Mouse (Mus musculus) lung, postnatal 0 days (tissue): ENCODE measurements at regions not wholly inside any gene's neighbourhood (a gene's known extent, or its start where the extent isn't known, plus 50 kb on each side); places are given as distances from the start of the nearest gene placed in this dataset.
A peak's percentile ranks its signal among the peaks of the same experiment; 100 is the strongest.

Source experiments
- ATAC-seq: fragments of 200-750 bp; cut with Nextera tagmentation; 2 replicates; pipeline ENCODE4 v1.8.0; 2017; ENCODE audit warnings: moderate library complexity
- DNase-seq: peaks from one replicate; pipeline ENCODE4 v3.0.0-alpha.2; 2016; ENCODE audit warnings: low spot score
- H3K27ac ChIP-seq: fragments of 300-500 bp; sonication (generic); 2 replicates; pipeline ENCODE4 v1.5.1; 2014; ENCODE audit warnings: antibody characterized with exemption, mild to moderate bottlenecking, low read length, mixed read lengths
- H3K27me3 ChIP-seq: fragments of 300-500 bp; sonication (generic); replicated peaks from 2 replicates; pipeline ENCODE4 v1.6.1; 2014; ENCODE audit warnings: low read length, mixed read lengths; ENCODE audit not compliant: insufficient read depth
- H3K36me3 ChIP-seq: fragments of 300-500 bp; sonication (generic); 2 replicates; pipeline ENCODE4 v1.6.1; 2014; ENCODE audit warnings: low read length, mixed read lengths; ENCODE audit not compliant: insufficient read depth
- H3K4me1 ChIP-seq: fragments of 300-500 bp; sonication (generic); 2 replicates; pipeline ENCODE4 v1.6.1; 2014; ENCODE audit warnings: antibody characterized with exemption, low read depth, low read length, mixed read lengths; ENCODE audit not compliant: insufficient read depth
- H3K4me2 ChIP-seq: fragments of 300-500 bp; sonication (generic); replicated peaks from 2 replicates; pipeline ENCODE4 v1.6.1; 2014; ENCODE audit warnings: low read depth, mild to moderate bottlenecking, low read length, moderate library complexity, mixed read lengths
- H3K4me3 ChIP-seq: fragments of 300-500 bp; sonication (generic); 2 replicates; pipeline ENCODE4 v1.5.1; 2014; ENCODE audit warnings: low read depth, low read length
- H3K9ac ChIP-seq: fragments of 300-500 bp; sonication (generic); replicated peaks from 2 replicates; pipeline ENCODE4 v1.6.1; 2014; ENCODE audit warnings: low read depth, mild to moderate bottlenecking
- H3K9me3 ChIP-seq: fragments of 300-500 bp; sonication (generic); 2 replicates; pipeline ENCODE4 v1.6.1; 2016; ENCODE audit warnings: low read length, mixed read lengths
- CTCF ChIP-seq: IDR thresholded peaks from 2 replicates; pipeline ENCODE4 v1.5.1; 2016; ENCODE audit warnings: antibody characterized with exemption, mild to moderate bottlenecking
- EP300 ChIP-seq: IDR thresholded peaks from 2 replicates; pipeline ENCODE4 v1.6.1; 2016; ENCODE audit warnings: antibody characterized with exemption, mild to moderate bottlenecking, control low read depth
- WGBS: fragments of 180-500 bp; shearing (Covaris S2); extraction: QIAGEN DNeasy Blood & Tissue Kit; methylation state at CpG from one replicate; pipeline ENCODE4 v1.1.7; 2014; 5-methylcytosine and 5-hydroxymethylcytosine counted together

DNA sequence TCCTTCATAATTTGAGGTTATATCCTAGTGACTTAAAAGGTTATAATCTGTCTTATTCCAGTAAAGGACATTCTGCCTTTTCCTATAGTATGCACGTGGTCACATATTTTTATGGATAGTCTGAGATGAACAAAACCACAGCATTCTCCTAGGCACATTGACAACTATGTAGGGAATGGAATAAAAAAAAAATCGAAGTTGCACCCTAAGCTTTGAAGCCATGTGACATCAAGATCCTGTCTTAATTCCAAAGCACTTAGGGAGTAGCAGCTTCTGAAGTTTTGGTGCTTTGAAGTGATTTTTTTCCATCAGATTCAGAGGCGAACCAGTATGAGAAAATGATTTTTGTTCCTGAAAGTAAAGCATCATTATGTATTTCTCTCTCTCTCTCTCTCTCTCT lies 290.6 kb downstream of the Pdgfc start:
- TF ChIP-seq CTCF: no peak
- TF ChIP-seq EP300: no peak
- Histone ChIP-seq H3K27ac (no peak overlapping the region), H3K4me1 (no peaks in the 10 kb centered on the region), H3K36me3 (no peaks in the 10 kb centered on the region), H3K9me3 (no peaks in the 10 kb centered on the region), H3K27me3 (no peaks in the 10 kb centered on the region), H3K9ac (no peak overlapping the region), H3K4me2 (no peak overlapping the region), H3K4me3 (no peak overlapping the region)
- ATAC-seq (no peak), DNase-seq (no peak)
- 50% methylated on average over 3 of the region's 3 CpGs for WGBS

DNA sequence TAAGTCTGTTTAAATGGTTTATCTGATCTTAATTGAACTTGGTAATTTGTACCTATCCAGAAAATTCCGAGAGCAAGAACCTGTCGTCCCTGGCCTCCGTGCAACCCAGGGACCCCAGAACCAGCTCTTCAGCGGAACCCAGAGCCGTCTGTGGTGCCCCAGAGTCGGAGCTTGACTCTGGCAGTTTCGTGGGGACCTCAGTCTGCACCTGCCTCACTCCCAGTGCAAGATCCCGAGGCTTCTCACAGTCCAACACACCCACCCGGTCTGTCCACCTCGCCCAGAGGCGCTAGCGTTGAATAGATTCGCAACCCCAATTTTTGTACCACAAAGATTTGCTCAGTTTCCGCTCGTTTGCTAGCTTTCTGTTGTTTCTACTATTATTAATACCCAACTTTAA lies 315.5 kb downstream of the Pdgfc start:
- Histone ChIP-seq H3K4me2 (no peak overlapping the region), H3K4me3 (no peak overlapping the region), H3K27me3 (no peaks in the 10 kb centered on the region), H3K9ac (no peak overlapping the region), H3K36me3 (no peaks in the 10 kb centered on the region), H3K27ac (no peak overlapping the region), H3K9me3 (no peaks in the 10 kb centered on the region), H3K4me1 (no peaks in the 10 kb centered on the region)
- no peak for TF ChIP-seq EP300
- TF ChIP-seq CTCF: no peak
- ATAC-seq (no peak), DNase-seq (no peak)
- WGBS: 86% methylated on average over 15 of the region's 15 CpGs

DNA sequence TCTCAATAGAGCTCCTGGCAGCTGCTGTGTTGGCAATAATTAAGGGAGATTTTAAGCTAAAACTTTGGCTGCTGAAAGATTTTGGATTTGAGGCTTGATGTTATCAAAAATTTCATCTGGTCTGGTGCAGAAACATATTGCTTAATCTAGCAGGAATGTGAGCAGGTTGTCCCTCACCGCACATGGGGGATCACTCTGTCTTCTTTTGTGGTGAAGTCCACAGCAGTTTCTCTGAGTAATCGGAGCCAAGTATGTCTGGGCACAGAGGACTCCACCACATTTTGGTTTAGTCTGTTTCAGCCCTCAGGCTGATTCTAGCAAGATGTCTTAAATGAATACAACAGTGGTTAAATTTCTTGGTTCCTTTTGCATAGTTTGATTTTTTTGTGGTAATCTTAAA lies 331.7 kb downstream of the Pdgfc start:
- Histone ChIP-seq H3K4me2 (no peak overlapping the region), H3K4me1 (no peaks in the 10 kb centered on the region), H3K4me3 (no peak overlapping the region), H3K27ac (no peak overlapping the region), H3K36me3 (no peaks in the 10 kb centered on the region), H3K27me3 (no peaks in the 10 kb centered on the region), H3K9me3 (no peaks in the 10 kb centered on the region), H3K9ac (no peak overlapping the region)
- no peak for TF ChIP-seq CTCF
- TF ChIP-seq EP300: no peak
- DNase-seq: no peak
- no peak for ATAC-seq
- WGBS: 85% methylated on average over 2 of the region's 2 CpGs

DNA sequence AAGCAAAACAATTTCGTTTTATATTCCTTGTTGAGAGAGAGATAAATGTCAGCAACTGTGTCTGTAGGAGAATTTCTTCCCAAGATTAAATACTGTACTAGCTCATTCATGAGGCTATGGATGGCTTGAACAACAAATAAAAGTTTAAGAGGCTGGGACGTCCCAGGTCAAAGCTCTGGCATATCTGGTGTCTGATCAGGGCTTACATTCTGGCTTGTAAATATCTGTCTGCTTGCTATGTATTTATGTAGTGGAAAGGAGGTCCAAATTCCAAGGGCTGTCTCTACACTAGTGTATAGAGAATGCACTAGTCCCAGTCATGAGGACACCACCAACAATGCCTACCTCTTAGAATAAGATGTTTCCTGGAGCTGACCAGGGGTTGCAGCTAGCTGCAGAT lies 332.4 kb downstream of the Pdgfc start:
- H3K4me3 ChIP-seq: no peak overlapping the region
- WGBS: 47% methylated on average over 2 of the region's 2 CpGs
- H3K27ac ChIP-seq: no peak overlapping the region
- DNase-seq: no peak
- no peaks in the 10 kb centered on the region for H3K9me3 ChIP-seq
- no peaks in the 10 kb centered on the region for H3K4me1 ChIP-seq
- H3K4me2 ChIP-seq: no peak overlapping the region
- no peak overlapping the region for H3K9ac ChIP-seq
- no peak for TF ChIP-seq CTCF
- no peak for TF ChIP-seq EP300
- H3K36me3 ChIP-seq: no peaks in the 10 kb centered on the region
- no peaks in the 10 kb centered on the region for H3K27me3 ChIP-seq
- ATAC-seq: no peak

DNA sequence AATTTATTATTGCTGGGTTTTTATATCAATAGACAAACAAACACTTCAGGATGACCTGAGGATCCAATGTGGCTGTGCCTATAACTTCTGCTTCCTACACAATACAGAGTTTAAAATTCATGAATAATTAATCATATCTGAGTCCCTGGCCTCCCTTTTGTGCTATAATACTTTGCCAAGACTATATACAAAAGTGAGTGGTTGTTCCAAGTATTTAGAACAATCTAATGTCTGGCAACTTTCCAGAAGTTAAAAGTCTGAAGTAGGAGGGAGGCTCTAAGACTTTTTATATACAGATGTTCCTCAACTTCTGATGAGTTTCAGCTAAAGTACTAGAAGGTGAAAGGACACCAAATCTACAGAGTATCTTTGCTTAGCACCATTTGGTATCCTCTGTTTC lies 333.5 kb downstream of the Pdgfc start:
- no peaks in the 10 kb centered on the region for H3K4me1 ChIP-seq
- ATAC-seq (no peak), DNase-seq (peak; percentile 11)
- H3K27me3 ChIP-seq: no peaks in the 10 kb centered on the region
- H3K27ac ChIP-seq: no peak overlapping the region
- no peaks in the 10 kb centered on the region for H3K9me3 ChIP-seq
- no peaks in the 10 kb centered on the region for H3K36me3 ChIP-seq
- H3K4me3 ChIP-seq: no peak overlapping the region
- TF ChIP-seq EP300 (no peak), CTCF (no peak)
- H3K4me2 ChIP-seq: no peak overlapping the region
- no peak overlapping the region for H3K9ac ChIP-seq

DNA sequence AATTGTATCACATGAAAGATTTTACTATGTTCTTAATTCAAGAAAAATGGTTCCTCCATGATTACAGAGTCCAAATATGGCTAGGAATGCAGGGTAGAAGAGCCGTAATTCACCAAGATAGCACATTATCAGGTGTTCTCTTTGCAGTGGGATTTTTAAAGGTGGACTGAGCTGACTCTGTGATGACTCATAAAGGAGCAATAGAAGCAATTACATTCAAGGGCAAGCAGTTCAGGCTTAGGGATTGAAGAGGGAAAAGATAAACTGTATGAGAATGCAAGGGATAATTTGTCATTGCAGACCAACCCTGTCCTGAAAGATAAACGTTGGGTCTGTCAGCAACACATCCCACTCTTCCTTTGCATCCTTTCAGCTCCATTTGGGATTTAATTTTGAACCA lies 339.8 kb downstream of the Pdgfc start:
- WGBS: 44% methylated on average over 2 of the region's 2 CpGs

DNA sequence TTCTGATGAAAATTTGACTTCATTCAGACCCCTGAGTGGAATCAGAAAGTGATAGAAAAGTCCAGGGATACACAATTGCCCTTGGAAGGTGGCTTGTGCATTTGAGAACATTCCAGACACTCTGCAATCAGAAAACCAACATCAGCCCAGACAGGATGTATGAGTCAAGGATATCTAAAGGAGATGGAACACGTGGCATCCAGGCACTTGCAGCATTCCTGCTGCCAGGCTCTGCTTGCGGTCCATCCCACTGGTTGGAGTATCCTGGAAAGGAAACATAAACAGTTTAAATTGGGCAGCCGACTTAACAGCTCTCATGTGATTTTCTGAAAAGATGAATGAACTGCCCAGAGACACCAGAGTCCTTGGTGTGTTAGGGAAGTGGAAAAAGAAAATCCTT lies 341.2 kb downstream of the Pdgfc start:
- WGBS: 4% methylated on average over 3 of the region's 3 CpGs
- H3K4me3 ChIP-seq: no peak overlapping the region
- H3K27ac ChIP-seq: no peak overlapping the region
- no peaks in the 10 kb centered on the region for H3K36me3 ChIP-seq
- H3K4me1 ChIP-seq: no peaks in the 10 kb centered on the region
- no peaks in the 10 kb centered on the region for H3K9me3 ChIP-seq
- H3K27me3 ChIP-seq: no peaks in the 10 kb centered on the region
- H3K9ac ChIP-seq: no peak overlapping the region
- peak; percentile 25 for DNase-seq
- peak; percentile 46 for ATAC-seq
- H3K4me2 ChIP-seq: no peak overlapping the region
- no peak for TF ChIP-seq CTCF
- no peak for TF ChIP-seq EP300

More for the DNA sequence above, 339.8 kb downstream of the Pdgfc start:
- Histone ChIP-seq H3K9ac (no peak overlapping the region), H3K27me3 (no peaks in the 10 kb centered on the region), H3K4me2 (no peak overlapping the region), H3K27ac (no peak overlapping the region), H3K36me3 (no peaks in the 10 kb centered on the region), H3K9me3 (no peaks in the 10 kb centered on the region), H3K4me3 (no peak overlapping the region), H3K4me1 (no peaks in the 10 kb centered on the region)
- no peak for DNase-seq
- TF ChIP-seq EP300 (no peak), CTCF (no peak)
- ATAC-seq: no peak
